Mouse (Mus musculus): ENCODE results near the gene Sgce.

DNA sequence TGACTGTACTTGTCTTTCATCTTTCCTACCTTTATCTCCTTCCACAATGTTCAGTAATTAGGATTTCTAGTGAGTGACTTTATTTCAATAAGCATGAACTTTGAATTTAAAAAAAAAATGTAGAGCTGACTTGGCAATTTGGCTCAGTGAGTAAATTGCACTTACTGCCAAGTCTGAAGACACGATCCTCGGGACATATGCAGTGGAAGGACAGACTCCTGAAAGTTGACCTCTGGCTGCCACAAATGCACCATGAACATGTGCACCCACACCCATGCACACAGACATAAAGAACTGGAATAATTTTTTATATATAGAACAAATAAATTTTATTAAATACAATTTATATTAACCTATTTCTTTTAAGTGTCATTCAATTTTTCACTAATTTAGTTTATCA is 29.7 kb downstream of the Sgce start:
- TF ChIP-seq CTCF (IDR thresholded peaks at IDR 0.05; ENCODE audit: low read depth) (no peak), EP300 (IDR thresholded peaks at IDR 0.05; ENCODE audit: low read depth) (no peak)
